8 mouse cellular contexts compared by ENCODE assay signal in the genomic region with DNA sequence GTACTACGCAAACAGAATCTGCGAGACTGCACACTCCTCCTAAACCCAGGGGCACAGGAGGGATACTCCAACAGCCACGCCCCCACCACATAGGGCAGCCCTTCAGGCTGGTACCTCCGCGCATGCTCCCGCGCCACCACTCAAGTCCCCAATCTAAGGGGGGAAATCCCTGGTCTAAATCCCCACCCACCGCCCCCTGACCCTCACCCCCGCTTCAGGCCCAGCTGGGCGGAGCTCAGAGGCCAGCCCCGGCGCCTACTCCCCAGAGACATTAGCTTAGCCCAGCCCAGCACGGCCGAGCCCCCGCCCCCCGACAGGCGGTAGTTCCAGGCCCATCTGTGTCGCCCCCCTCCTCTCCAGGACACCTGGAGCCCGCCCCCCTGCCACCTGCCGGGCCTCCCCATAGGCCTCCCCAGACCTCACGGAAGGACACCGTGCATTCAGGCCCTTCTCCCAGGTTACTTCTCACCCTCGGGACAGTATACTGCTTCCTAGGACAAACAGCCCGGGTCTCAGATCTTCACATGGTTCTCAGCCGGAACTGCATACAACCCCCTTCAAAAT. TPM values are rescaled to one million over a fixed set of nuclear protein-coding genes. Genes with fewer than 3 reads are reported as not detected.
DNase-seq lines count a peak whose midpoint lies in the region; ATAC-seq and TF ChIP-seq lines count a peak whose summit lies in the region.

No protein-coding gene starts in this region.

- under 1% methylated on average over 25 of the region's 25 CpGs for WGBS in forebrain, embryonic 11.5 days

- no peaks in the 10 kb centered on the region for H3K27me3 ChIP-seq in MEL (ENCODE audit: control insufficient read depth in 1 of 2, insufficient read depth in 2 of 2, low read length in 2 of 2)
- H3K27me3 ChIP-seq in forebrain, embryonic 11.5 days (ENCODE audit: control insufficient read depth, insufficient read depth, low read length), result no peaks in the 10 kb centered on the region

- TF ChIP-seq EP300 in MEL (IDR thresholded peaks at IDR 0.05; ENCODE audit: low read depth in 1 of 2, low read length in 2 of 2), result no peak

- peak overlapping the region; percentile 85 for H3K27ac ChIP-seq in MEL (ENCODE audit: control insufficient read depth, low read depth, low read length)
- peak overlapping the region; percentile 97 for H3K27ac ChIP-seq in forebrain, embryonic 11.5 days (ENCODE audit: low read depth, low read length)

- peaks cover 0 to 11% of the 10 kb centered on the region in 2 experiments; a peak in 2 of 4 replicates for H3K36me3 ChIP-seq in MEL (ENCODE audit: control insufficient read depth in 1 of 2, insufficient read depth in 2 of 2, low read length in 2 of 2)
- no peaks in the 10 kb centered on the region; the same call in 1 of the 2 replicates for H3K36me3 ChIP-seq in forebrain, embryonic 11.5 days (ENCODE audit: control insufficient read depth, insufficient read depth, low read length)

- ATAC-seq in forebrain, embryonic 11.5 days (replicated peaks; ENCODE audit: low FRiP score), result peak; percentile 75

- intact Hi-C loops in heart, postnatal 14 days (cut with DNase I), result loop anchor here (2.0 kb wide), 1 partner anchor 37 kb away; no protein-coding TSS in a partner anchor

- no peak for TF ChIP-seq RAD21 in MEL (IDR thresholded peaks at IDR 0.05; ENCODE audit: low read depth, low read length)

- peak; percentile 76 for DNase-seq in MEL (ENCODE audit: low read depth, low spot score)
- DNase-seq in c-Kit-positive CD71-positive TER-119-negative erythroid progenitor cells, embryonic 14.5 days (ENCODE audit: low read depth), result peak; percentile 58
- DNase-seq in forebrain, embryonic 11.5 days (ENCODE audit: low spot score), result peak; percentile 93
- DNase-seq in heart, postnatal 14 days, result peak; percentile 47 to 60
- peak; percentile 25 to 30 for DNase-seq in layer of hippocampus, adult 8-10 months (ENCODE audit: low spot score in 2 of 2)
- DNase-seq in lung, postnatal 10 days, result peak; percentile 86
- DNase-seq in ovary, postnatal 36 days (ENCODE audit: low spot score), result peak; percentile 69
- DNase-seq in thymus, postnatal 25 days, result peak; percentile 76

- no peak for TF ChIP-seq CTCF in MEL (IDR thresholded peaks at IDR 0.05 in 2 of 3, conservative IDR thresholded peaks at IDR 0.05 in 1 of 3; ENCODE audit: control insufficient read depth in 1 of 3, insufficient read depth in 1 of 3, low read depth in 2 of 3, low read length in 3 of 3, poor library complexity in 1 of 3, severe bottlenecking in 1 of 3)

- peak overlapping the region; percentile 80 for H3K4me2 ChIP-seq in forebrain, embryonic 11.5 days (ENCODE audit: low read depth, low read length, severe bottlenecking)

- H3K9me3 ChIP-seq in MEL (replicated peaks; ENCODE audit: insufficient read depth, low read length), result no peaks in the 10 kb centered on the region
- H3K9me3 ChIP-seq in forebrain, embryonic 11.5 days (ENCODE audit: control insufficient read depth, low read length), result no peaks in the 10 kb centered on the region

- H3K9ac ChIP-seq in MEL (ENCODE audit: control insufficient read depth, low read depth, low read length, poor library complexity, severe bottlenecking), result peak overlapping the region; percentile 83
- H3K9ac ChIP-seq in forebrain, embryonic 11.5 days (ENCODE audit: low read length), result peak overlapping the region; percentile 97

- no peak for TF ChIP-seq POLR2A in MEL (IDR thresholded peaks at IDR 0.05; ENCODE audit: control insufficient read depth in 1 of 2, insufficient read depth in 1 of 2, low read depth in 1 of 2, low read length in 2 of 2, poor library complexity in 1 of 2)

- peaks cover 0 to 23% of the 10 kb centered on the region in 2 experiments for H3K4me1 ChIP-seq in MEL (ENCODE audit: control insufficient read depth in 1 of 2, insufficient read depth in 2 of 2, low read length in 2 of 2)
- H3K4me1 ChIP-seq in forebrain, embryonic 11.5 days (replicated peaks; ENCODE audit: control insufficient read depth, insufficient read depth, low read length), result peaks cover 27% of the 10 kb centered on the region

- H3K4me3 ChIP-seq in MEL (ENCODE audit: control insufficient read depth in 1 of 2, insufficient read depth in 1 of 2, low read depth in 2 of 2, low read length in 2 of 2), result peak overlapping the region; percentile 69 to 93
- peak overlapping the region; percentile 93 for H3K4me3 ChIP-seq in forebrain, embryonic 11.5 days (ENCODE audit: low read depth, low read length)

- H3K79me2 ChIP-seq in MEL (ENCODE audit: control insufficient read depth, insufficient read depth, low read length, poor library complexity), result peaks cover 11% of the 10 kb centered on the region

TF ChIP-seq in MEL, 35 proteins besides CTCF, POLR2A, EP300 and RAD21:
- TF ChIP-seq NELFE (IDR thresholded peaks at IDR 0.05; ENCODE audit: low read depth, low read length) (no peak), GATA1 (IDR thresholded peaks at IDR 0.05; ENCODE audit: low read depth, low read length) (no peak), BHLHE40 (IDR thresholded peaks at IDR 0.05; ENCODE audit: borderline replicate concordance, low read depth, low read length) (no peak), MXI1 (IDR thresholded peaks at IDR 0.05; ENCODE audit: low read depth, low read length) (no peak), RCOR1 (IDR thresholded peaks at IDR 0.05; ENCODE audit: low read depth, low read length) (no peak), JUND (IDR thresholded peaks at IDR 0.05; ENCODE audit: low read depth, low read length) (no peak), UBTF (IDR thresholded peaks at IDR 0.05; ENCODE audit: borderline replicate concordance, insufficient read depth, low read depth, low read length) (no peak), SIN3A (IDR thresholded peaks at IDR 0.05; ENCODE audit: low read length) (0 out of 2 replicates have a peak, but pooled peaks have one; percentile 1), ZMIZ1 (IDR thresholded peaks at IDR 0.05; ENCODE audit: low read depth, low read length) (no peak), HCFC1 (IDR thresholded peaks at IDR 0.05; ENCODE audit: low read depth, low read length) (0 out of 2 replicates have a peak, but pooled peaks have one; percentile 16), ETS1 (IDR thresholded peaks at IDR 0.05; ENCODE audit: low read depth, low read length) (no peak), CHD2 (IDR thresholded peaks at IDR 0.05; ENCODE audit: low read length) (no peak), ZNF384 (IDR thresholded peaks at IDR 0.05; ENCODE audit: low read depth, low read length) (no peak), POLR2AphosphoS5 (IDR thresholded peaks at IDR 0.05; ENCODE audit: borderline replicate concordance, low read depth, low read length) (no peak), NRF1 (IDR thresholded peaks at IDR 0.05; ENCODE audit: insufficient read depth, low read depth, low read length, poor library complexity, severe bottlenecking) (peak; percentile 82), MAX (IDR thresholded peaks at IDR 0.05; ENCODE audit: low read length) (0 out of 2 replicates have a peak, but pooled peaks have one; percentile 33), CHD1 (IDR thresholded peaks at IDR 0.05; ENCODE audit: low read depth, low read length) (no peak), E2F4 (IDR thresholded peaks at IDR 0.05; ENCODE audit: borderline replicate concordance, low read depth, low read length) (no peak), ELF1 (IDR thresholded peaks at IDR 0.05; ENCODE audit: low read depth, low read length) (0 out of 2 replicates have a peak, but pooled peaks have one; percentile 21), USF1 (IDR thresholded peaks at IDR 0.05; ENCODE audit: low read depth, low read length) (0 out of 2 replicates have a peak, but pooled peaks have one; percentile 5), USF2 (IDR thresholded peaks at IDR 0.05; ENCODE audit: borderline replicate concordance in 1 of 2, insufficient read depth in 1 of 2, low read depth in 1 of 2, low read length in 2 of 2) (no peak), MAZ (IDR thresholded peaks at IDR 0.05; ENCODE audit: low read depth, low read length) (peak; percentile 29; the same call in 1 of the 2 replicates), POLR2AphosphoS2 (IDR thresholded peaks at IDR 0.05; ENCODE audit: low read length) (no peak)
TF ChIP-seq in MEL: peak in this region for 7.

RNA-seq across cellular contexts. Expression of a gene that starts 0.6 kb away (rescaled TPM):
- total RNA-seq in MEL (2012; rRNA removed), result 5.4 and 6.0 TPM in 2 replicates
- polyA plus RNA-seq in MEL (2012; ENCODE audit: insufficient read depth in 1 of 2, insufficient read length in 2 of 2, low read depth in 1 of 2, low replicate concordance in 2 of 2, missing spikeins in 1 of 2), result 100 to 1,000 TPM in 1 of 2 experiments, 10 to 100 TPM in 1; 15.4 to 312 TPM
- polyA plus RNA-seq in forebrain, embryonic 11.5 days (2014; fragmentation: Nextera tagmentation; extraction: Ambion mirVana), result 23.2 and 26.8 TPM in 2 replicates
- 10 to 100 TPM; 15.0 to 15.6 TPM for total RNA-seq in heart, postnatal 14 days (2021)
- 10 to 100 TPM; 60.7 to 65.7 (median 62.1) TPM for total RNA-seq in layer of hippocampus, adult 8-10 months (2022)

RNA-seq across cellular contexts. Expression of a gene that starts 38.4 kb away (rescaled TPM):
- 6.0 and 7.3 TPM in 2 replicates for total RNA-seq in MEL (2012; rRNA removed)
- 1 to 10 TPM in 1 of 2 experiments, not detected in 1; 7.9 TPM for polyA plus RNA-seq in MEL (2012; ENCODE audit: insufficient read depth in 1 of 2, insufficient read length in 2 of 2, low read depth in 1 of 2, low replicate concordance in 2 of 2, missing spikeins in 1 of 2)
- 16.0 and 21.9 TPM in 2 replicates for polyA plus RNA-seq in forebrain, embryonic 11.5 days (2014; fragmentation: Nextera tagmentation; extraction: Ambion mirVana)
- 10 to 100 TPM; 14.5 to 15.0 TPM for total RNA-seq in heart, postnatal 14 days (2021)
- 10 to 100 TPM; 29.2 to 44.5 (median 37.1) TPM for total RNA-seq in layer of hippocampus, adult 8-10 months (2022)

Comparison
In these comparisons a context has a peak if more than half of its experiments do, and no peak if none do; other contexts are left out.
1. Peak in every context shown above with its lines: DNase-seq, ATAC-seq, H3K4me3 ChIP-seq and H3K27ac ChIP-seq.
2. DNase-seq: peak in every context shown above with its lines; median percentile 93 in forebrain, embryonic 11.5 days; 86 in lung, postnatal 10 days; 76 in MEL; 76 in thymus, postnatal 25 days; 69 in ovary, postnatal 36 days; 58 in c-Kit-positive CD71-positive TER-119-negative erythroid progenitor cells, embryonic 14.5 days; 54 in heart, postnatal 14 days; 28 in layer of hippocampus, adult 8-10 months.